In genomic region chrX:20269980-20270379, GRCm38 (mm10) we compare ENCODE assay signal across 23 mouse cellular contexts. TPM values are rescaled to one million over a fixed set of nuclear protein-coding genes. Genes with fewer than 3 reads are reported as not detected.
DNase-seq lines count a peak whose midpoint lies in the region; ATAC-seq and TF ChIP-seq lines count a peak whose summit lies in the region.
"Had no signal": no experiment of that assay in that cellular context is flagged by ENCODE, and none has a peak within 500 bp of the region (broad histone marks: within the 10 kb centered on the region; RNA-seq: fewer than 3 reads in every experiment).

No protein-coding gene starts in this region.

- peak; percentile 68 for ATAC-seq in common myeloid progenitor, adult 5-6 weeks (replicated peaks; ENCODE audit: low read depth, poor library complexity, severe bottlenecking)
- peak; percentile 34; the same call in 1 of the 2 replicates for ATAC-seq in megakaryocyte progenitor cell, adult 5-6 weeks (replicated peaks; ENCODE audit: poor library complexity)
- no peak for ATAC-seq in erythroblast, adult 5-6 weeks (replicated peaks; ENCODE audit: low FRiP score, poor library complexity, severe bottlenecking)
- ATAC-seq: activated CD4-positive, CD25-positive, alpha-beta regulatory T cell, adult 4 months; CD4-positive, CD25-positive, alpha-beta regulatory T cell, adult 4 months; Patski had no signal

- peak; percentile 88 for DNase-seq in MEL (ENCODE audit: low read depth, low spot score)
- peak; percentile 94 for DNase-seq in MEL-GATA-1-ER (ENCODE audit: extremely low read depth, low read depth)
- DNase-seq in spleen, adult 18-20 months: no peak
- DNase-seq in cerebellum, postnatal 25 days: no peak
- DNase-seq in frontal cortex, adult 2 months (ENCODE audit: extremely low spot score in 1 of 2, low spot score in 1 of 2): no peak
- DNase-seq: adrenal gland, adult 2 months; adrenal gland, adult 8-10 months; adrenal gland, postnatal 10 days; adrenal gland, postnatal 14 days; adrenal gland, postnatal 25 days; adrenal gland, postnatal 36 days; B cell, adult 2 months; cerebellum, adult 11 months; cerebellum, adult 11-12 months; cerebellum, adult 18-20 months had no signal

- no peaks in the 10 kb centered on the region for H3K27me3 ChIP-seq in MEL (ENCODE audit: control insufficient read depth in 1 of 2, insufficient read depth in 2 of 2, low read length in 2 of 2)
- H3K27me3 ChIP-seq: CH12.LX had no signal

- peak; percentile 91 to 95 for TF ChIP-seq EP300 in MEL (IDR thresholded peaks at IDR 0.05; ENCODE audit: low read depth in 1 of 2, low read length in 2 of 2)

- no peak for TF ChIP-seq CTCF in MEL (IDR thresholded peaks at IDR 0.05 in 2 of 3, conservative IDR thresholded peaks at IDR 0.05 in 1 of 3; ENCODE audit: control insufficient read depth in 1 of 3, insufficient read depth in 1 of 3, low read depth in 2 of 3, low read length in 3 of 3, poor library complexity in 1 of 3, severe bottlenecking in 1 of 3)

- H3K4me3 ChIP-seq in MEL (ENCODE audit: control insufficient read depth in 1 of 2, insufficient read depth in 1 of 2, low read depth in 2 of 2, low read length in 2 of 2): no peak overlapping the region

- no peaks in the 10 kb centered on the region for H3K79me2 ChIP-seq in MEL (ENCODE audit: control insufficient read depth, insufficient read depth, low read length, poor library complexity)

- H3K36me3 ChIP-seq in MEL (ENCODE audit: control insufficient read depth in 1 of 2, insufficient read depth in 2 of 2, low read length in 2 of 2): peaks cover 0 to 14% of the 10 kb centered on the region in 2 experiments; a peak in 2 of 4 replicates
- H3K36me3 ChIP-seq: G1E had no signal

- H3K27ac ChIP-seq in MEL (ENCODE audit: control insufficient read depth, low read depth, low read length): peak overlapping the region; percentile 63

- TF ChIP-seq POLR2A in MEL (IDR thresholded peaks at IDR 0.05; ENCODE audit: control insufficient read depth in 1 of 2, insufficient read depth in 1 of 2, low read depth in 1 of 2, low read length in 2 of 2, poor library complexity in 1 of 2): no peak

- peaks cover 3 to 12% of the 10 kb centered on the region in 2 experiments for H3K4me1 ChIP-seq in MEL (ENCODE audit: control insufficient read depth in 1 of 2, insufficient read depth in 2 of 2, low read length in 2 of 2)

- no peak overlapping the region for H3K9ac ChIP-seq in MEL (ENCODE audit: control insufficient read depth, low read depth, low read length, poor library complexity, severe bottlenecking)

- H3K9me3 ChIP-seq in MEL (replicated peaks; ENCODE audit: insufficient read depth, low read length): no peaks in the 10 kb centered on the region
- H3K9me3 ChIP-seq: G1E had no signal

- TF ChIP-seq RAD21 in MEL (IDR thresholded peaks at IDR 0.05; ENCODE audit: low read depth, low read length): no peak

TF ChIP-seq in MEL, 35 proteins besides CTCF, POLR2A, EP300 and RAD21:
- peak; percentile 91 for TF ChIP-seq GATA1 (IDR thresholded peaks at IDR 0.05; ENCODE audit: low read depth, low read length)
- TF ChIP-seq TCF12 (IDR thresholded peaks at IDR 0.05; ENCODE audit: low read depth, low read length): peak; percentile 86
- peak; percentile 79 for TF ChIP-seq RCOR1 (IDR thresholded peaks at IDR 0.05; ENCODE audit: low read depth, low read length)
- TF ChIP-seq TAL1 (IDR thresholded peaks at IDR 0.05; ENCODE audit: low read length): peak; percentile 78
- TF ChIP-seq ETS1 (IDR thresholded peaks at IDR 0.05; ENCODE audit: low read depth, low read length): peak; percentile 60; the same call in 1 of the 2 replicates
- TF ChIP-seq SIN3A (IDR thresholded peaks at IDR 0.05; ENCODE audit: low read length): 0 out of 2 replicates have a peak, but pooled peaks have one; percentile 15
- 0 out of 2 replicates have a peak, but pooled peaks have one; percentile 30 for TF ChIP-seq MYC (IDR thresholded peaks at IDR 0.05; ENCODE audit: low read depth, low read length)
- TF ChIP-seq MAZ (IDR thresholded peaks at IDR 0.05; ENCODE audit: low read depth, low read length): 0 out of 2 replicates have a peak, but pooled peaks have one; percentile 60
- no peak for TF ChIP-seq MEF2A (IDR thresholded peaks at IDR 0.05; ENCODE audit: extremely low read depth, insufficient replicate concordance, low read depth, low read length, poor library complexity, severe bottlenecking)
- no peak for TF ChIP-seq TBP (IDR thresholded peaks at IDR 0.05; ENCODE audit: low read depth, low read length)

RNA-seq across cellular contexts. Expression of gene Slc9a7, which starts 21.6 kb away (rescaled TPM):
- total RNA-seq in MEL (2012; rRNA removed): not detected in 2 replicates
- polyA plus RNA-seq in MEL (2012; ENCODE audit: insufficient read depth in 1 of 2, insufficient read length in 2 of 2, low read depth in 1 of 2, low replicate concordance in 2 of 2, missing spikeins in 1 of 2): not detected
- 9.2 and 10.4 TPM in 2 replicates for total RNA-seq in common myeloid progenitor, adult 5-6 weeks (2017)
- 5.4 and 9.0 TPM in 2 replicates for total RNA-seq in megakaryocyte progenitor cell, adult 5-6 weeks (2015)
- total RNA-seq in megakaryocyte progenitor cell, adult 5-6 weeks (2017): 7.1 TPM in 2 replicates
- total RNA-seq in erythroblast, adult 5-6 weeks (2015; ENCODE audit: low replicate concordance): 4.2 TPM in 1 of 2 replicates, not detected in the other
- 0.98 TPM in 1 of 2 replicates, not detected in the other for total RNA-seq in erythroblast, adult 5-6 weeks (2017; ENCODE audit: low replicate concordance)
- polyA plus RNA-seq in frontal cortex, adult 2 months (2012; rRNA removed): 12.1 and 13.8 TPM in 2 replicates
- total RNA-seq: G1E had no signal
- polyA plus RNA-seq: G1E had no signal

Comparison
In these comparisons a context has a peak if more than half of its experiments do, and no peak if none do; other contexts are left out.
1. DNase-seq: peak in MEL (single experiment) and MEL-GATA-1-ER (single experiment); none in spleen, adult 18-20 months (0 of 2), cerebellum, postnatal 25 days (0 of 2) and frontal cortex, adult 2 months (0 of 2).